Mouse (Mus musculus): ENCODE measurements around the gene Col4a6.
A peak's percentile ranks its signal among the peaks of the same experiment; 100 is the strongest.

The Col4a6 gene

GRCm38 (mm10) chrX:141212802-141213201 lies 261.1 kb downstream of the Col4a6 start:
- Histone ChIP-seq H3K36me3 (ENCODE audit: insufficient read depth, low read length) (no peaks in the 10 kb centered on the region), H3K4me3 (replicated peaks; ENCODE audit: low read length) (no peak overlapping the region), H3K27me3 (ENCODE audit: insufficient read depth, low read length) (no peaks in the 10 kb centered on the region), H3K4me1 (replicated peaks; ENCODE audit: low read depth, low read length) (no peaks in the 10 kb centered on the region), H3K9me3 (ENCODE audit: low read length) (no peaks in the 10 kb centered on the region)
- no peak; the same call in 1 of the 2 replicates for TF ChIP-seq CTCF (conservative IDR thresholded peaks at IDR 0.05; ENCODE audit: low read length)

GRCm38 (mm10) chrX:141198993-141199392 lies 274.9 kb downstream of the Col4a6 start:
- Histone ChIP-seq H3K27me3 (ENCODE audit: insufficient read depth, low read length) (no peaks in the 10 kb centered on the region), H3K4me1 (replicated peaks; ENCODE audit: low read depth, low read length) (no peaks in the 10 kb centered on the region), H3K9me3 (ENCODE audit: low read length) (no peaks in the 10 kb centered on the region), H3K4me3 (replicated peaks; ENCODE audit: low read length) (no peak overlapping the region), H3K36me3 (ENCODE audit: insufficient read depth, low read length) (no peaks in the 10 kb centered on the region)
- TF ChIP-seq NANOG (IDR thresholded peaks at IDR 0.05; ENCODE audit: borderline replicate concordance, low read length) = no peak
- TF ChIP-seq POU5F1 (IDR thresholded peaks at IDR 0.05; ENCODE audit: borderline replicate concordance, low read length) = no peak
- no peak for TF ChIP-seq CTCF (conservative IDR thresholded peaks at IDR 0.05; ENCODE audit: low read length)

GRCm38 (mm10) chrX:141195036-141195435 lies 278.8 kb downstream of the Col4a6 start:
- Histone ChIP-seq H3K9me3 (ENCODE audit: low read length) (no peaks in the 10 kb centered on the region), H3K4me1 (replicated peaks; ENCODE audit: low read depth, low read length) (no peaks in the 10 kb centered on the region), H3K27me3 (ENCODE audit: insufficient read depth, low read length) (no peaks in the 10 kb centered on the region), H3K4me3 (replicated peaks; ENCODE audit: low read length) (no peak overlapping the region), H3K36me3 (ENCODE audit: insufficient read depth, low read length) (no peaks in the 10 kb centered on the region)
- TF ChIP-seq NANOG (IDR thresholded peaks at IDR 0.05; ENCODE audit: borderline replicate concordance, low read length) = no peak
- no peak for TF ChIP-seq POU5F1 (IDR thresholded peaks at IDR 0.05; ENCODE audit: borderline replicate concordance, low read length)
- no peak for TF ChIP-seq CTCF (conservative IDR thresholded peaks at IDR 0.05; ENCODE audit: low read length)

GRCm38 (mm10) chrX:141175353-141175752 lies 298.5 kb downstream of the Col4a6 start:
- TF ChIP-seq CTCF (conservative IDR thresholded peaks at IDR 0.05; ENCODE audit: low read length) (peak; percentile 34), POU5F1 (IDR thresholded peaks at IDR 0.05; ENCODE audit: borderline replicate concordance, low read length) (no peak), NANOG (IDR thresholded peaks at IDR 0.05; ENCODE audit: borderline replicate concordance, low read length) (no peak)
- no peak overlapping the region for H3K4me3 ChIP-seq (replicated peaks; ENCODE audit: low read length)
- H3K27me3 ChIP-seq (ENCODE audit: insufficient read depth, low read length) = no peaks in the 10 kb centered on the region
- H3K4me1 ChIP-seq (replicated peaks; ENCODE audit: low read depth, low read length) = no peaks in the 10 kb centered on the region
- no peaks in the 10 kb centered on the region for H3K9me3 ChIP-seq (ENCODE audit: low read length)
- H3K36me3 ChIP-seq (ENCODE audit: insufficient read depth, low read length) = no peaks in the 10 kb centered on the region

GRCm38 (mm10) chrX:141165067-141165466 lies 308.8 kb downstream of the Col4a6 start:
- Histone ChIP-seq H3K27me3 (ENCODE audit: insufficient read depth, low read length) (no peaks in the 10 kb centered on the region), H3K4me3 (replicated peaks; ENCODE audit: low read length) (no peak overlapping the region), H3K4me1 (replicated peaks; ENCODE audit: low read depth, low read length) (no peaks in the 10 kb centered on the region), H3K36me3 (ENCODE audit: insufficient read depth, low read length) (no peaks in the 10 kb centered on the region), H3K9me3 (ENCODE audit: low read length) (no peaks in the 10 kb centered on the region)
- TF ChIP-seq CTCF (conservative IDR thresholded peaks at IDR 0.05; ENCODE audit: low read length) (no peak), NANOG (IDR thresholded peaks at IDR 0.05; ENCODE audit: borderline replicate concordance, low read length) (no peak), POU5F1 (IDR thresholded peaks at IDR 0.05; ENCODE audit: borderline replicate concordance, low read length) (no peak)

GRCm38 (mm10) chrX:141160371-141160770 lies 313.5 kb downstream of the Col4a6 start:
- no peak overlapping the region for H3K4me3 ChIP-seq (replicated peaks; ENCODE audit: low read length)
- H3K36me3 ChIP-seq (ENCODE audit: insufficient read depth, low read length) = no peaks in the 10 kb centered on the region
- TF ChIP-seq NANOG (IDR thresholded peaks at IDR 0.05; ENCODE audit: borderline replicate concordance, low read length) (no peak), CTCF (conservative IDR thresholded peaks at IDR 0.05; ENCODE audit: low read length) (no peak), POU5F1 (IDR thresholded peaks at IDR 0.05; ENCODE audit: borderline replicate concordance, low read length) (no peak)
- no peaks in the 10 kb centered on the region for H3K4me1 ChIP-seq (replicated peaks; ENCODE audit: low read depth, low read length)
- no peaks in the 10 kb centered on the region for H3K27me3 ChIP-seq (ENCODE audit: insufficient read depth, low read length)
- H3K9me3 ChIP-seq (ENCODE audit: low read length) = no peaks in the 10 kb centered on the region

GRCm38 (mm10) chrX:141158160-141158559 lies 315.7 kb downstream of the Col4a6 start:
- TF ChIP-seq CTCF (conservative IDR thresholded peaks at IDR 0.05; ENCODE audit: low read length) = peak; percentile 53
- TF ChIP-seq POU5F1 (IDR thresholded peaks at IDR 0.05; ENCODE audit: borderline replicate concordance, low read length) = no peak
- Histone ChIP-seq H3K9me3 (ENCODE audit: low read length) (no peaks in the 10 kb centered on the region), H3K4me1 (replicated peaks; ENCODE audit: low read depth, low read length) (no peaks in the 10 kb centered on the region), H3K27me3 (ENCODE audit: insufficient read depth, low read length) (no peaks in the 10 kb centered on the region), H3K4me3 (replicated peaks; ENCODE audit: low read length) (no peak overlapping the region), H3K36me3 (ENCODE audit: insufficient read depth, low read length) (no peaks in the 10 kb centered on the region)

GRCm38 (mm10) chrX:141157626-141158025 lies 316.2 kb downstream of the Col4a6 start:
- TF ChIP-seq NANOG (IDR thresholded peaks at IDR 0.05; ENCODE audit: borderline replicate concordance, low read length) (no peak), POU5F1 (IDR thresholded peaks at IDR 0.05; ENCODE audit: borderline replicate concordance, low read length) (no peak), CTCF (conservative IDR thresholded peaks at IDR 0.05; ENCODE audit: low read length) (no peak)
- H3K36me3 ChIP-seq (ENCODE audit: insufficient read depth, low read length) = no peaks in the 10 kb centered on the region

GRCm38 (mm10) chrX:141156696-141157095 lies 317.2 kb downstream of the Col4a6 start:
- Histone ChIP-seq H3K36me3 (ENCODE audit: insufficient read depth, low read length) (no peaks in the 10 kb centered on the region), H3K9me3 (ENCODE audit: low read length) (no peaks in the 10 kb centered on the region), H3K4me1 (replicated peaks; ENCODE audit: low read depth, low read length) (no peaks in the 10 kb centered on the region), H3K4me3 (replicated peaks; ENCODE audit: low read length) (no peak overlapping the region), H3K27me3 (ENCODE audit: insufficient read depth, low read length) (no peaks in the 10 kb centered on the region)
- TF ChIP-seq POU5F1 (IDR thresholded peaks at IDR 0.05; ENCODE audit: borderline replicate concordance, low read length) (no peak), CTCF (conservative IDR thresholded peaks at IDR 0.05; ENCODE audit: low read length) (peak; percentile 22; the same call in 1 of the 2 replicates), NANOG (IDR thresholded peaks at IDR 0.05; ENCODE audit: borderline replicate concordance, low read length) (no peak)

More at GRCm38 (mm10) chrX:141157626-141158025, 316.2 kb downstream of the Col4a6 start:
- Histone ChIP-seq H3K9me3 (ENCODE audit: low read length) (no peaks in the 10 kb centered on the region), H3K27me3 (ENCODE audit: insufficient read depth, low read length) (no peaks in the 10 kb centered on the region), H3K4me1 (replicated peaks; ENCODE audit: low read depth, low read length) (no peaks in the 10 kb centered on the region), H3K4me3 (replicated peaks; ENCODE audit: low read length) (no peak overlapping the region)
